Mouse (Mus musculus): ENCODE measurements at regions not wholly inside any gene's neighbourhood (a gene's known extent, or its start where the extent isn't known, plus 50 kb on each side); places are given as distances from the start of the nearest gene placed in this dataset.

GRCm38 (mm10) chr1:34930571-34930970, 80.8 kb downstream of the Plekhb2 start:
- TF ChIP-seq CTCF (conservative IDR thresholded peaks at IDR 0.05; ENCODE audit: insufficient read depth, insufficient read length, low read depth, low read length) (no peak), POLR2A (IDR thresholded peaks at IDR 0.05; ENCODE audit: low read depth, low read length) (no peak)
